Mouse (Mus musculus) midbrain, postnatal 0 days (tissue): ENCODE measurements around the gene Pcmt1. TPM values are rescaled to one million over a fixed set of nuclear protein-coding genes. Genes with fewer than 3 reads are reported as not detected.

Source experiments
- ATAC-seq: fragments of 200-750 bp; cut with Nextera tagmentation; 2 replicates; pipeline ENCODE4 v1.8.0; 2017; ENCODE audit warnings: moderate number of reproducible peaks, mild to moderate bottlenecking, moderate TSS enrichment, moderate library complexity; ENCODE audit not compliant: low FRiP score
- DNase-seq: peaks from one replicate; pipeline ENCODE4 v3.0.0-alpha.2; 2015; ENCODE audit warnings: low spot score
- H3K27ac ChIP-seq: fragments of 300-500 bp; sonication (generic); 2 replicates; pipeline ENCODE4 v1.5.1; 2014; ENCODE audit warnings: low read depth, mild to moderate bottlenecking, low read length, mixed read lengths
- H3K27me3 ChIP-seq: fragments of 300-500 bp; sonication (generic); 2 replicates; pipeline ENCODE4 v1.6.1; 2014; ENCODE audit warnings: low read length, control low read depth, mixed read lengths; ENCODE audit not compliant: insufficient read depth
- H3K36me3 ChIP-seq: fragments of 300-500 bp; sonication (generic); 2 replicates; pipeline ENCODE4 v1.6.1; 2014; ENCODE audit warnings: low read length, control low read depth, mixed read lengths; ENCODE audit not compliant: insufficient read depth
- H3K4me1 ChIP-seq: fragments of 300-500 bp; sonication (generic); 2 replicates; pipeline ENCODE4 v1.6.1; 2014; ENCODE audit warnings: mild to moderate bottlenecking, control low read depth, antibody characterized with exemption, low read length, mixed read lengths; ENCODE audit not compliant: insufficient read depth
- H3K4me2 ChIP-seq: fragments of 300-500 bp; sonication (generic); 2 replicates; pipeline ENCODE4 v1.6.1; 2014; ENCODE audit warnings: low read depth, mild to moderate bottlenecking, low read length, mixed read lengths; ENCODE audit not compliant: poor library complexity, severe bottlenecking
- H3K4me3 ChIP-seq: fragments of 300-500 bp; sonication (generic); 2 replicates; pipeline ENCODE4 v1.5.1; 2014; ENCODE audit warnings: low read depth, mild to moderate bottlenecking, low read length, moderate library complexity
- H3K9ac ChIP-seq: fragments of 300-500 bp; sonication (generic); replicated peaks from 2 replicates; pipeline ENCODE4 v1.6.1; 2014; ENCODE audit warnings: mild to moderate bottlenecking, low read length, moderate library complexity, mixed read lengths; ENCODE audit not compliant: poor library complexity, severe bottlenecking
- H3K9me3 ChIP-seq: fragments of 300-500 bp; sonication (generic); 2 replicates; pipeline ENCODE4 v1.6.1; 2016; ENCODE audit warnings: low read length, control low read depth
- CTCF ChIP-seq: IDR thresholded peaks from 2 replicates; pipeline ENCODE4 v1.5.1; 2016; ENCODE audit warnings: antibody characterized with exemption, mild to moderate bottlenecking
- WGBS: fragments of 180-500 bp; shearing (Covaris S2); extraction: QIAGEN DNeasy Blood & Tissue Kit; methylation state at CpG from one replicate; pipeline ENCODE4 v1.1.7; 2014; 5-methylcytosine and 5-hydroxymethylcytosine counted together
- polyA plus RNA-seq: library from polyadenylated mRNA; unstranded; fragments of >200 nt; fragmentation: Nextera tagmentation; extraction: Ambion mirVana; gene quantifications from 2 replicates; pipeline ENCODE4 v1.2.1, GENCODE M21; 2015
- total RNA-seq: library from RNA; depleted of rRNA; stranded (reverse); fragments of >200 nt; gene quantifications from 2 replicates; pipeline ENCODE4 v1.2.3, GENCODE M21; 2014

The Pcmt1 gene
- total and polyA plus RNA-seq, 2 experiments from 2014 or later: 70.6 to 179 TPM

- ATAC-seq (no peak), DNase-seq (no peak)
- Histone ChIP-seq H3K9ac (no peak overlapping the region), H3K9me3 (no peaks in the 10 kb centered on the region), H3K4me3 (no peak overlapping the region), H3K27ac (no peak overlapping the region), H3K36me3 (peaks cover 28% of the 10 kb centered on the region), H3K27me3 (no peaks in the 10 kb centered on the region), H3K4me2 (no peak overlapping the region), H3K4me1 (no peaks in the 10 kb centered on the region)
- 74% methylated on average over 16 of the region's 16 CpGs for WGBS
- no peak for TF ChIP-seq CTCF
Observed at GRCm38 (mm10) chr10:7630951-7631720, 49.8 kb downstream of the Pcmt1 start.

DNA sequence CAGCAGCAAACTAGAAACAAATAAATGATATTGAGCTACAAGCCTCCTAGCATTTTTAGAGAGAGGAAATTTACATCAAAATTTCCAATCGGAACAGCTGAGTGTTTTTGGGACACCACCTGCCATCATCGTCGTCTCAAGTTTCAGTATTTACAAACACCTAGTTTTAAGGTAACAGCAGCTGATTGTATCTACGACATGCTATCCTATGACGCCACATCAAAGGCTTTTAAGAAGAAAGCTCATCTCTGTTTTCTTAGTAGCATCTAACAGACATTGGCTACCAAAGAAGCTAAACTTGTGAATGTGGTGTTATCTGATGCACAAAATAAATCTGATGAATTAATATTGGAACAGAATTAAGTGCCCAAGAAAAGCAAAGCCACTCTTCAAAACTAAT lies 50.6 kb downstream of the Pcmt1 start:
- 92% methylated on average over 5 of the region's 5 CpGs for WGBS
- H3K4me1 ChIP-seq: no peaks in the 10 kb centered on the region
- DNase-seq (no peak), ATAC-seq (no peak)
- H3K36me3 ChIP-seq: peaks cover 28% of the 10 kb centered on the region
- H3K4me3 ChIP-seq: no peak overlapping the region
- H3K4me2 ChIP-seq: no peak overlapping the region
- no peaks in the 10 kb centered on the region for H3K27me3 ChIP-seq
- no peaks in the 10 kb centered on the region for H3K9me3 ChIP-seq
- H3K9ac ChIP-seq: no peak overlapping the region
- TF ChIP-seq CTCF: no peak
- no peak overlapping the region for H3K27ac ChIP-seq

- peaks cover 29% of the 10 kb centered on the region for H3K36me3 ChIP-seq
- H3K27me3 ChIP-seq: no peaks in the 10 kb centered on the region
- H3K9ac ChIP-seq: no peak overlapping the region
- H3K27ac ChIP-seq: no peak overlapping the region
- H3K9me3 ChIP-seq: no peaks in the 10 kb centered on the region
- DNase-seq (no peak), ATAC-seq (no peak)
- 88% methylated on average over 4 of the region's 4 CpGs for WGBS
- TF ChIP-seq CTCF: no peak
- no peaks in the 10 kb centered on the region for H3K4me1 ChIP-seq
- no peak overlapping the region for H3K4me2 ChIP-seq
- no peak overlapping the region for H3K4me3 ChIP-seq
Observed at GRCm38 (mm10) chr10:7629092-7629491, 51.8 kb downstream of the Pcmt1 start.

GRCm38 (mm10) chr10:7623861-7624518 lies 56.9 kb downstream of the Pcmt1 start:
- Histone ChIP-seq H3K36me3 (peaks cover 11% of the 10 kb centered on the region), H3K9me3 (no peaks in the 10 kb centered on the region), H3K27me3 (no peaks in the 10 kb centered on the region), H3K4me3 (no peak overlapping the region), H3K9ac (no peak overlapping the region), H3K4me2 (no peak overlapping the region), H3K27ac (no peak overlapping the region), H3K4me1 (no peaks in the 10 kb centered on the region)
- no peak for TF ChIP-seq CTCF
- no peak for ATAC-seq
- WGBS: 96% methylated on average over 3 of the region's 3 CpGs
- no peak for DNase-seq

- Histone ChIP-seq H3K36me3 (peaks cover 9% of the 10 kb centered on the region), H3K27ac (no peak overlapping the region), H3K9ac (no peak overlapping the region), H3K4me1 (no peaks in the 10 kb centered on the region), H3K27me3 (no peaks in the 10 kb centered on the region), H3K4me2 (no peak overlapping the region), H3K4me3 (no peak overlapping the region), H3K9me3 (no peaks in the 10 kb centered on the region)
- WGBS: 96% methylated on average over 3 of the region's 3 CpGs
- ATAC-seq (no peak), DNase-seq (no peak)
- no peak for TF ChIP-seq CTCF
Observed at GRCm38 (mm10) chr10:7622378-7622777, 58.6 kb downstream of the Pcmt1 start.

DNA sequence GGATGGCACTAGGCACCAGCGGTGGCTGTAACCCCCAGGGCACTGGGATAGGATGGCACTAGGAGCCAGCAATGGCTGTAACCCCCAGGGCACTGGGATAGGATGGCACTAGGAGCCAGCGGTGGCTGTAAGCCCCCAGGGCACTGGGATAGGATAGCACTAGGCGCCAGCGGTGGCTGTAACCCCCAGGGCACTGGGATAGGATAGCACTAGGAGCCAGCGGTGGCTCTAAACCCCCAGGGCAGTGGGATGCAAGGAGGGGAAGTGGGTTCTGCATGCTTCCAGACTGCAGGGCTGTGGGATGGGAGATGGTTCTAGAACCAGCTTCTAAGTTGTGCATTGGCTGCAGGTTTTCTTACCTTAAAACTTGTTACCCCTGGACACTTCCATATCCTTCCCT lies 60.2 kb downstream of the Pcmt1 start:
- Histone ChIP-seq H3K4me1 (no peaks in the 10 kb centered on the region), H3K4me3 (no peak overlapping the region), H3K4me2 (no peak overlapping the region), H3K27me3 (no peaks in the 10 kb centered on the region), H3K9me3 (no peaks in the 10 kb centered on the region), H3K27ac (no peak overlapping the region), H3K36me3 (peaks cover 5% of the 10 kb centered on the region), H3K9ac (no peak overlapping the region)
- WGBS: 68% methylated on average over 5 of the region's 5 CpGs
- no peak for TF ChIP-seq CTCF
- ATAC-seq (no peak), DNase-seq (no peak)
